Mouse (Mus musculus) lung, embryonic 14.5 days (tissue): ENCODE measurements around the gene Mier2. TPM values are rescaled to one million over a fixed set of nuclear protein-coding genes. Genes with fewer than 3 reads are reported as not detected.

Experiments
- ATAC-seq: fragments of 200-750 bp; cut with Nextera tagmentation; 2 replicates; pipeline ENCODE4 v1.8.0; 2017; ENCODE audit warnings: mild to moderate bottlenecking, moderate TSS enrichment, moderate library complexity; ENCODE audit not compliant: insufficient read depth
- DNase-seq: peaks from one replicate; pipeline ENCODE4 v3.0.0-alpha.2; 2015
- H3K27ac ChIP-seq: fragments of 300-500 bp; sonication (generic); 2 replicates; pipeline ENCODE4 v1.5.1; 2014; ENCODE audit warnings: low read depth, mild to moderate bottlenecking, moderate library complexity
- H3K27me3 ChIP-seq: fragments of 300-500 bp; sonication (generic); 2 replicates; pipeline ENCODE4 v1.6.1; 2014; ENCODE audit warnings: low read length, control low read depth; ENCODE audit not compliant: insufficient read depth
- H3K36me3 ChIP-seq: fragments of 300-500 bp; sonication (generic); 2 replicates; pipeline ENCODE4 v1.6.1; 2014; ENCODE audit warnings: control low read depth; ENCODE audit not compliant: insufficient read depth
- H3K4me1 ChIP-seq: fragments of 300-500 bp; sonication (generic); 2 replicates; pipeline ENCODE4 v1.6.1; 2014; ENCODE audit warnings: antibody characterized with exemption, control low read depth; ENCODE audit not compliant: insufficient read depth
- H3K4me2 ChIP-seq: fragments of 300-500 bp; sonication (generic); 2 replicates; pipeline ENCODE4 v1.6.1; 2014; ENCODE audit warnings: mild to moderate bottlenecking
- H3K4me3 ChIP-seq: fragments of 300-500 bp; sonication (generic); 2 replicates; pipeline ENCODE4 v1.5.1; 2014; ENCODE audit warnings: low read depth, low read length
- H3K9ac ChIP-seq: fragments of 300-500 bp; sonication (generic); 2 replicates; pipeline ENCODE4 v1.6.1; 2014
- H3K9me3 ChIP-seq: fragments of 300-500 bp; sonication (generic); 2 replicates; pipeline ENCODE4 v1.6.1; 2016; ENCODE audit warnings: low read depth, low read length, control low read depth
- CTCF ChIP-seq: IDR thresholded peaks from 2 replicates; pipeline ENCODE4 v1.5.1; 2016; ENCODE audit warnings: antibody characterized with exemption, low read depth
- WGBS: fragments of 180-500 bp; shearing (Covaris S2); extraction: QIAGEN DNeasy Blood & Tissue Kit; methylation state at CpG from one replicate; pipeline ENCODE4 v1.1.7; 2014; 5-methylcytosine and 5-hydroxymethylcytosine counted together
- polyA plus RNA-seq: library from polyadenylated mRNA; unstranded; fragments of >200 nt; fragmentation: Nextera tagmentation; extraction: Ambion mirVana; gene quantifications from 2 replicates; pipeline ENCODE4 v1.2.1, GENCODE M21; 2014

The Mier2 gene
- polyA plus RNA-seq, 1 experiment from 2014 or later = 55.3 TPM

GRCm38 (mm10) chr10:79553691-79554090 lies 1.3 kb downstream of the Mier2 start:
- no peak for TF ChIP-seq CTCF
- Histone ChIP-seq H3K4me3 (peak overlapping the region; percentile 98), H3K9ac (peak overlapping the region; percentile 95), H3K4me2 (peak overlapping the region; percentile 91), H3K27me3 (no peaks in the 10 kb centered on the region), H3K9me3 (no peaks in the 10 kb centered on the region), H3K4me1 (peaks cover 6% of the 10 kb centered on the region), H3K27ac (no peak overlapping the region), H3K36me3 (peaks cover 22% of the 10 kb centered on the region)
- peak; percentile 40 for DNase-seq
- 16% methylated on average over 10 of the region's 10 CpGs for WGBS
- ATAC-seq = no peak

- ATAC-seq (no peak), DNase-seq (no peak)
- WGBS = 82% methylated on average over 6 of the region's 6 CpGs
- Histone ChIP-seq H3K4me1 (peaks cover 6% of the 10 kb centered on the region), H3K36me3 (peaks cover 27% of the 10 kb centered on the region), H3K4me3 (peak overlapping the region; percentile 98), H3K4me2 (peak overlapping the region; percentile 91), H3K9ac (no peak overlapping the region), H3K27me3 (no peaks in the 10 kb centered on the region), H3K9me3 (no peaks in the 10 kb centered on the region), H3K27ac (no peak overlapping the region)
- no peak for TF ChIP-seq CTCF
Observed at GRCm38 (mm10) chr10:79553176-79553575, 1.8 kb downstream of the Mier2 start.

GRCm38 (mm10) chr10:79552531-79552930 lies 2.5 kb downstream of the Mier2 start:
- Histone ChIP-seq H3K9me3 (no peaks in the 10 kb centered on the region), H3K4me1 (peaks cover 6% of the 10 kb centered on the region), H3K4me2 (no peak overlapping the region), H3K27ac (no peak overlapping the region), H3K36me3 (peaks cover 34% of the 10 kb centered on the region), H3K27me3 (no peaks in the 10 kb centered on the region), H3K4me3 (no peak overlapping the region), H3K9ac (no peak overlapping the region)
- DNase-seq (no peak), ATAC-seq (no peak)
- 79% methylated on average over 8 of the region's 8 CpGs for WGBS
- TF ChIP-seq CTCF = no peak

DNA sequence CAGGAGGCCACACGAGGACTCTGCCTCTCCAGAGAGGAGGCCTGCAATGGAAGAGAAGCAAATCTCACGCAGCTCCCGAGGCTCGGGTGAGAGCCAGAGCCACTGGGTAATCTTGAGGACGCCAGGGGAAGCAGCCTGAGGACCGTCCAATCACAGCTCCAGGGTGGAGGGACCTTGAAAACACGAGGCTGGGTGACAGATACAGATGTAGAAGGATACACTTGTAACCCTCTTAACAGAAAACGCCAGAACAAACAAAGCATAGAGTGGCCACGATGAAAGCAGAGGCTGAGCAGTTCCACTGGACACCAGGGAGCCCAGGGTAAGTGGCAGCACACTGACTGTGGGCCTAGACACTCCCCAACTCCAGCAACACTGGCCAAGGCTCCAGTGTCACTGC lies 4.6 kb downstream of the Mier2 start:
- H3K36me3 ChIP-seq = peaks cover 56% of the 10 kb centered on the region
- ATAC-seq = no peak

DNA sequence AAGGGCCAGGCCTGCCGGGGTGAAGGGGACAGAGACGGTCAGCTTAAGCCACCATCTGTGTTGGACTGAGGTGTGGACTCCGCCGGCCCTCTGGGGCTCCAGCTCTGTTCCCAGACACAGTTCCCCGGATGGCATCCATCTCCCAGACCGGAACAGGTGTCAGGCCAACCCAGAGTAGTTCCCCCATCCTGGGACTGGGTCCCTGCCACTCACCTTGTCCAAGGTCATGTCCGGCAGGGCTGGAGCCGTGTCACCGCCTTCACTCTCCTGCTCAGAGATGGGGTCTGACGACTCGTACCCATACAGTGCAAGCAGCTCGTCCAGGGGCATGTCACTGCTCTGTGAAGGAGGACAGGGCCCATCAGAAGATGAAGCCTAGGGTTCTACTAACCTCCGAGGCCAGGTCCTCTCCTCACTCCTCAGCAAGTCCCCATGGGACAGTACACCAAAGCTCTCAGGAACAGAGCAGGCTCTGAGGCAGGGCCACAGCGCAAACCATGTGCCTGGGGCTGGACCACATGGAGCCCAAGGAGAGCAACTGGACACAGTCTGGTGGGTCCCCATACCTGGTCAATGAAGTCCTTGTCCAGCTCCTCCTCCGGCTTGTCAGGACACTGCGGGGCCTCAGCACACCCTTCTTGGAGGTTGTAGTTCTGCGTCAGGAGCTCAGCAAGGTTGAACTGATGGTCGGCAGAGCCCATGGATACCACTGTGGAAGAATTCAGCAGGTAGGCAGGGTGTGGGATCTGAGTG lies 5.9 kb downstream of the Mier2 start:
- Histone ChIP-seq H3K9me3 (no peaks in the 10 kb centered on the region), H3K9ac (no peak overlapping the region), H3K4me3 (no peak overlapping the region), H3K27ac (no peak overlapping the region), H3K27me3 (no peaks in the 10 kb centered on the region), H3K4me1 (peaks cover 6% of the 10 kb centered on the region), H3K36me3 (peaks cover 68% of the 10 kb centered on the region), H3K4me2 (no peak overlapping the region)
- TF ChIP-seq CTCF = no peak
- DNase-seq (no peak), ATAC-seq (no peak)
- WGBS = 91% methylated on average over 18 of the region's 18 CpGs

More for the DNA sequence above, 4.6 kb downstream of the Mier2 start:
- no peaks in the 10 kb centered on the region for H3K9me3 ChIP-seq
- TF ChIP-seq CTCF = no peak
- no peak overlapping the region for H3K4me2 ChIP-seq
- no peaks in the 10 kb centered on the region for H3K27me3 ChIP-seq
- peaks cover 6% of the 10 kb centered on the region for H3K4me1 ChIP-seq
- H3K27ac ChIP-seq = no peak overlapping the region
- DNase-seq = no peak
- H3K4me3 ChIP-seq = no peak overlapping the region
- WGBS = 63% methylated on average over 9 of the region's 9 CpGs
- no peak overlapping the region for H3K9ac ChIP-seq

GRCm38 (mm10) chr10:79548546-79548945 lies 6.5 kb downstream of the Mier2 start:
- Histone ChIP-seq H3K27me3 (no peaks in the 10 kb centered on the region), H3K9me3 (no peaks in the 10 kb centered on the region), H3K4me2 (no peak overlapping the region), H3K4me3 (no peak overlapping the region), H3K4me1 (peaks cover under 1% of the 10 kb centered on the region; the same call in 1 of the 2 replicates), H3K27ac (no peak overlapping the region), H3K36me3 (peaks cover 74% of the 10 kb centered on the region), H3K9ac (no peak overlapping the region)
- no peak for TF ChIP-seq CTCF
- WGBS = 91% methylated on average over 5 of the region's 5 CpGs
- ATAC-seq = no peak
- DNase-seq = no peak

DNA sequence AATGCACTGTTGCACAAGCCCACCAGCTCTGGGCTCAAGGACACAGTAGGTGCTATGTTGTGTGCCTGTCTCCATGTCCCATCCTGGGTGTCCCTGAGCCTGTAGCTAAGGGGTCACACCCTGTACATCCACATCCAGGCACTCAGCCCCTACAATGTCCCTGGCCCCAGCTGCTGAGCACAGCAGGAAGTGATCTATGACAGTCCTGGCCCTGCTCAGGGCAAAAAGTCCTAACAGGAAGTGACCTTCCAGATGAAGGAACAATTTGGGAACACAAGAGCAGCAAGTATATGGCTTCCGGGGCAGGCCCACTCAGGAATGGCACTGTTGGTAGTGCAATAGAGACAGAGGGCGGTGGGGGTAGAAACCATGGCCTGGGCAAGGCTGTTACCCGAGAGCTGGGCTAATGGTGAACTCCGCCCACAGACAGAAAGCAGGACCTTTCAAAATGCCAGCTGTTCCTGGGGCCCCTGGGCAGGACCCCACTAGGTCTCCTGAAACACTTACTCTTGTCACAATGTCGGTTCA lies 7.8 kb downstream of the Mier2 start:
- H3K4me3 ChIP-seq = no peak overlapping the region
- no peak for TF ChIP-seq CTCF
- H3K9ac ChIP-seq = no peak overlapping the region
- H3K27ac ChIP-seq = no peak overlapping the region
- H3K9me3 ChIP-seq = no peaks in the 10 kb centered on the region
- no peak for DNase-seq
- no peak for ATAC-seq
- H3K4me2 ChIP-seq = no peak overlapping the region
- H3K4me1 ChIP-seq = no peaks in the 10 kb centered on the region
- WGBS = 77% methylated on average over 5 of the region's 5 CpGs
- H3K27me3 ChIP-seq = no peaks in the 10 kb centered on the region
- H3K36me3 ChIP-seq = peaks cover 87% of the 10 kb centered on the region
